Mouse (Mus musculus) spleen, adult 2 months (tissue): ENCODE results near the gene Enho.

Source experiments
- CTCF ChIP-seq: fragments of 200-500 bp; IDR thresholded peaks from 2 replicates; pipeline ENCODE4 v1.5.1; 2011; ENCODE audit warnings: mild to moderate bottlenecking, inconsistent platforms; ENCODE audit not compliant: insufficient read depth, insufficient read length, insufficient replicate concordance; ENCODE audit errors: extremely low read depth
- POLR2A ChIP-seq: fragments of 200-500 bp; IDR thresholded peaks from 2 replicates; pipeline ENCODE4 v1.6.1; 2011; ENCODE audit warnings: low read depth, low read length, inconsistent platforms

- no peak for TF ChIP-seq CTCF
- no peak for TF ChIP-seq POLR2A
These were observed 1.2 kb upstream of the Enho start for GRCm38 (mm10) chr4:41641199-41641822.
